Mouse (Mus musculus) E14TG2a.4 (cell line): ENCODE measurements around the gene Zdhhc18.
A peak's percentile ranks its signal among the peaks of the same experiment; 100 is the strongest.

Source experiments
- H3K27me3 ChIP-seq: 2 replicates; pipeline ENCODE4 v1.6.1; 2014; ENCODE audit warnings: low read length, control low read depth; ENCODE audit not compliant: insufficient read depth
- H3K36me3 ChIP-seq: 2 replicates; pipeline ENCODE4 v1.6.1; 2014; ENCODE audit warnings: low read length, control low read depth; ENCODE audit not compliant: insufficient read depth
- H3K4me1 ChIP-seq: replicated peaks from 2 replicates; pipeline ENCODE4 v1.6.1; 2014; ENCODE audit warnings: low read depth, low read length, control low read depth
- H3K4me3 ChIP-seq: replicated peaks from 2 replicates; pipeline ENCODE4 v1.5.1; 2014; ENCODE audit warnings: mild to moderate bottlenecking, low read length
- H3K9me3 ChIP-seq: 2 replicates; pipeline ENCODE4 v1.6.1; 2014; ENCODE audit warnings: low read length, control low read depth
- CTCF ChIP-seq: conservative IDR thresholded peaks from 2 replicates; pipeline ENCODE4 v1.5.1; 2014; ENCODE audit warnings: low read length
- NANOG ChIP-seq: IDR thresholded peaks from 2 replicates; pipeline ENCODE4 v1.6.1; 2014; ENCODE audit warnings: borderline replicate concordance, low read length, mixed read lengths
- POU5F1 ChIP-seq: IDR thresholded peaks from 2 replicates; pipeline ENCODE4 v1.6.1; 2014; ENCODE audit warnings: low read length, borderline replicate concordance

The Zdhhc18 gene

DNA sequence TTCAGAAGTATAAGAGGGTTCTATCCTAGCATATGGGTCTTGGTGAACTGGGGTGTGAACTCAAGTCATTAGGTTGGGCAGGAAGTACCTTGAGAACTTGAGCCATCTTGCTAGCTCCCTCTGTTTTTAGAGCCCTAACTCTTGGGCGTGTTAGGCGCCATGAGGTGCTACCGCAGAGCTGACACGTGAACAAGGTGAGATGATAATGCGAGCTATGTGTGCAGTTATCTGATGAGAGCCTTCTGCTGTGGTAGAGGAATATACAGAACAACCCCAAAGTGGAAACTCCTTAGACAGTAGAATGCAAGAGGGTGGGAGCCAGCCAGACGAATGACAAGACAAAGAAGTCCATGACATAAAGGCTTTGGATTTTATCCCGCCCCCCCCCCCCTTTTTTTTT is 27.3 kb upstream of the Zdhhc18 start:
- Histone ChIP-seq H3K36me3 (peaks cover 51% of the 10 kb centered on the region), H3K9me3 (no peaks in the 10 kb centered on the region), H3K4me1 (peaks cover 86% of the 10 kb centered on the region), H3K4me3 (no peak overlapping the region; the same call in 1 of the 2 replicates), H3K27me3 (no peaks in the 10 kb centered on the region)
- TF ChIP-seq NANOG (no peak), CTCF (no peak), POU5F1 (no peak)

DNA sequence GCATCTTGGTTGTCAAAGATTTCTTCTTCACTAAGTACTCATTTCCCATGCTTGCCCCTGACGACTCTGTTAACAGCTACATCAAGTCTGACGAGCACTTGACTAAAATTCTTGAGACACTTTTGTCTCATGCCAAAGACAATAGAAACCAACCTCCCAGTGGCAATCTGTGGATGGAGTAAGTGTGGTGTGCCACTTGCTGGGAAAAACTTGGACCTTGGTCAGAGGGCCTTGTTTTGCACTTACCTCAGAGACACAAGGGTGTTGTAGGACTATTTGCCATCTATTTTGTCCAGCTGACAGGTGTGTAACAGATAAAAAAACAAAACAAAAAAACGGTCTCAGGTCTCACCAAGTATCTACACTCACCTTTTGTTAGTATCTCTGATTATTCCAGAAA is 26.2 kb upstream of the Zdhhc18 start:
- H3K27me3 ChIP-seq, result no peaks in the 10 kb centered on the region
- no peaks in the 10 kb centered on the region for H3K9me3 ChIP-seq
- peak overlapping the region; percentile 41; the same call in 1 of the 2 replicates for H3K4me3 ChIP-seq
- TF ChIP-seq POU5F1, result no peak
- no peak for TF ChIP-seq CTCF
- TF ChIP-seq NANOG, result no peak
- peaks cover 40% of the 10 kb centered on the region for H3K36me3 ChIP-seq
- H3K4me1 ChIP-seq, result peaks cover 83% of the 10 kb centered on the region

DNA sequence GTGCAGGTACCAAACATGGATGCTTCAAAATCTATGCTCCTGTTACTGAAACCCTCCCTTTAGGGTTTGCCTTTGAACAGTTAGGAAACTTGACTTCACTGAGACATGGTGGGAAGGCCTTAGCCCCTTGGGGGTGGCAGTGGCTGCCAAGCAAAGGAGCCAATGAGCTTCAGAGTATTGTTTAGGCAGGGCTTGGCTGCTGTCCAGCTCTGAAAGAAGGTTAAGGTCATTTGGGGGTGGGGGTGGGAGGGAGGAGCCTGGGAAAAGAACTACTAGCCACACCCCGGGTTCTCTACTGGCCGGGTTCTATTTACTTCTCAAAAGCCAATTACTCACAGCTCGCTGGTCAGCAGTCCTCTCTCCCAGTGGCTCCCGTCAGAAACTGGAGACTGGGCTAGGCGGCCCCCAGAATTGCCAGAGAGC is 25.7 kb upstream of the Zdhhc18 start:
- peaks cover 82% of the 10 kb centered on the region for H3K4me1 ChIP-seq
- no peak for TF ChIP-seq POU5F1
- no peak for TF ChIP-seq CTCF
- no peak for TF ChIP-seq NANOG
- no peaks in the 10 kb centered on the region for H3K9me3 ChIP-seq
- no peaks in the 10 kb centered on the region for H3K27me3 ChIP-seq
- peaks cover 36% of the 10 kb centered on the region for H3K36me3 ChIP-seq
- H3K4me3 ChIP-seq, result peak overlapping the region; percentile 41

DNA sequence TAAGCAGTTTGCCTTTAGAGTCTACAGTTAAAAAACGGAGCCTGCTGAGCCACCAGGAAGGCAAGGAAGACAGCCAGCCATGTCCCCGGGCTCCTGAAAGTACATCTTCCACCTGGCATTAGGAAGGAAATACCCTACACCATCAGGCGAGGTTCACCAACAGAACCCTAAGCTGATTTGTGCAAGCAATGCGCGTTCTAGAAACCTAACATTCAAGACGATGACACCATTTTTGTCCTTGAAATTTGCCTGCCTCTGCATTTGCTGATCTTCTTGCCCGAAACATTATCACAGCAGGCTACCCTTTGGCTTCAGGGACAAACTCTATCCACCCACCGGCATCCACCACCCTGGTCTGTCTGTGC is 24.4 kb upstream of the Zdhhc18 start:
- no peaks in the 10 kb centered on the region for H3K27me3 ChIP-seq
- H3K4me1 ChIP-seq, result peaks cover 83% of the 10 kb centered on the region
- no peak overlapping the region; the same call in 1 of the 2 replicates for H3K4me3 ChIP-seq
- TF ChIP-seq CTCF, result no peak
- no peak for TF ChIP-seq POU5F1
- no peak for TF ChIP-seq NANOG
- no peaks in the 10 kb centered on the region for H3K9me3 ChIP-seq
- H3K36me3 ChIP-seq, result peaks cover 36% of the 10 kb centered on the region

DNA sequence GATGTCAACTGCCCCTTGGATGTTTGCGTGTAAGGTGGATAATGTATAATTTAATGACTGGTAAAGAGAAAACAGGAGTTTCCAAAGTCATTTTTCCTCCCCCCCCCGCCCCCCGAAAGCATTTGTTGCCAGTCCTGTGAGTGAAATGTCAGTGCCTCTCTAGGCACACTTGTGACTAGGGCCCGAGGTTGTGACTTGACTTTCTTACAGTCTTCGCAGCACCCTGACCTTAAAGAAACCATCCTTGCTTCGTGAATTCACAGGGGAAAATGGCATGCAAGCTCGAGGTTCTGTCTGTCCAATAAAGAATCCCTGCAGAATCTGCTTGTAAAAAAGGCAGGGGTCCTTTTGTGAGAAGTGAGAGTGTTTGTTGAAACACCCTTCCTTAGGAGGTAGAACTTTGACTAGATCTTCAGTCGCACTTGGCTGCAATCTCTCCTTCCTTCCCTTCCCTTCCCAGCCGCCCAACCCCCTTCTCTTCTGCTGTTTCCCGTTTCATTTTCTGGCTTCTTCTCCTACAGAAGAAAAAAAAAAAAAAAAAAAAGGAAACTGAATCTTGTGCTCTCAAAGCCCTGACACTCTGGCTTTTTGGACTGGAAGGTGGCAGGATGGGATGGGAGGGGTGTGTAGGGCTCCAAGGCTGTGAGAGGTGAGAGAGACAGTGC is 23.8 kb upstream of the Zdhhc18 start:
- Histone ChIP-seq H3K27me3 (no peaks in the 10 kb centered on the region), H3K36me3 (peaks cover 37% of the 10 kb centered on the region), H3K4me3 (no peak overlapping the region; the same call in 1 of the 2 replicates), H3K9me3 (no peaks in the 10 kb centered on the region), H3K4me1 (peaks cover 85% of the 10 kb centered on the region)
- TF ChIP-seq NANOG (no peak), CTCF (no peak)

DNA sequence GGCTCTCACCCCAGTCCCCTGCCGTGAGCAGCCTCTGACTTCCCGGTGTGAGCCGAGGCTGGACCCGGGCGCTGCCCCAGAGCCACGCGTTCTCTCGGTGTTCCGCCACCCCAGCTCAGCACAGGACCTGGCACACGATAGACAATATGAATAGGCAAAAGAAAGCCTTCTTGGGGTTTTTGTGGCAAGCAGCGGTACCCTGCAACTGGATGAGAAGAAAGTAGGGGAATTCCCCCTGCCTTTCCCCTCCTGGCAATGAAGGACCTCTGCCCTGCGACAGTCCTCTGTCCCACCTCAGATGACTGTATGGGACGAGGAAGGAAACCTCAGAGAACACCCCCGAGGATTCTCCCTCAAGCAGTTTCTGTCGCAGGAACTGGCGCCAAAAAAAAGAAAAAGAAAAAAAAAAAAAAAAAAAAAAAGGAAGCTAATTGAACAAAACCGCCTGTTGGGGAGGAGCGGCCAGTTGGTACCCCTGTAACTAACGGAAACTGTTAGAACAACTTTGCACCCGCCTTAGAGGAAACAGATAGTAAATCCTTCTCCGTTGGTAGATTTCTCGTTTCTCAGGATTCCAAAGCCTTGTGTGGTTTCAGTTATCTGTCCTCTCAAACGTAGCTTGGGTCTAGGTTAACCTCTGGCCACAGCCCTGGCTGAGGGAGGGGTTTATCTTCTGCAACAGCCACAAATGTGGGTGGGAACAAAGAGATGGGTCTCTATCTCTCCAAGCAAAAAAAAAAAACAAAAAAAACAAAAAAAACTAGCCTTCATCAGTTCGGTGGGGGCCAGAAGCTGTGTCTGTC is 23.1 kb upstream of the Zdhhc18 start:
- H3K4me1 ChIP-seq, result peaks cover 85% of the 10 kb centered on the region
- peak overlapping the region; percentile 95 for H3K4me3 ChIP-seq
- no peaks in the 10 kb centered on the region for H3K27me3 ChIP-seq
- peaks cover 37% of the 10 kb centered on the region for H3K36me3 ChIP-seq
- no peaks in the 10 kb centered on the region for H3K9me3 ChIP-seq
- TF ChIP-seq NANOG (no peak), POU5F1 (no peak), CTCF (no peak)

DNA sequence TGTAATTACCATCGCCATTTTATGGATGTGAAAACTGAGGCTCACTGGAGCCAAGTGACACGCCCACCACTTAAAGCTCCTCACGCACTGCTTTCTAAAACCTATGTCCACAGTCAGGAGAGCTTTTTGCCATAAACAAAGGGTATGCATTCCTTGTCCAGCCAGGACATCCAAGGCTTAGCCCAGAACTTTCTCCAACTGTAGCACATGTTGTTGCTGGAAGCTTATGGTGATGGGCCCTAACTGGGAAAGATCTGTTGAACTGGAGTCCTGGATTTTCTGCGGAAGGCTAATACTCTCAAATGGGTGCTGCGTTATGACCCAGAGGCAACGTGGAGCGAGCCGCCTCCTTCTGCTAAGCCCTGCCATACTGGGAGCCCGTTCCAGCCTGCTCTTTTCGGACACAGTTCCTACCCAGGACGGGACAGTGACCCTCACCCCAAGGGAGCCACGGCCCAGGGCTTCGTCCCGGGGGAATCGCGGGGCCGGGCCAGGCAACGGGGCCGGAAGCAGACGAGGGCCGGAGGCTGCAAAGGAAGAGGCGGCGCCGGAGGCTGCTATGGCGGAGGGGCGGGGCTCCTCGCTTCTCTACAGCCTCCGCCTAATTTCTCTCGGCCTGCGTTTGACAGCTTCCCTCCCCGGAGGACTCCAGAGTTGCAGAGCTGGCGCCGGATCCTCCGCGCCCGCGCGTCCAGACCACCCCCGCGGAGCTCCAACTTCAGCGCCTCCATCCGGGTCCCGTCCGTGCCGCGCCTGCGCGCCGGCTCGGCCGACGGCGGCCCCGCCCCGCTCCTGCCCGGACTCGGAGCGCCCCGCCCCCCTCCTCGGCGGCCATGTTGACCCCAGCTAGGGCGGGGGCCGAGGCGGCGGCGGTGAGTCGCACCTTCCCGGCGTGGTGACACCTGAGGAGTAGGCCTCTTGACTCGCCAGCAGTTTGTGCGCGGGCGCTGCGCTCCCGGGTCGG is 22.2 kb upstream of the Zdhhc18 start, which contains the start of gene Pigv:
Gene Pigv, minus strand, starts transcription at position 767 of the 964 bp plus-strand sequence.
- TF ChIP-seq NANOG (no peak), CTCF (no peak), POU5F1 (no peak)
- no peaks in the 10 kb centered on the region for H3K27me3 ChIP-seq
- peak within 1 kb of the TSS; percentile 95 for H3K4me3 ChIP-seq
- peaks cover 85% of the 10 kb centered on the region for H3K4me1 ChIP-seq
- H3K36me3 ChIP-seq, result peaks cover 38% of the 10 kb centered on the region
- no peaks in the 10 kb centered on the region for H3K9me3 ChIP-seq

DNA sequence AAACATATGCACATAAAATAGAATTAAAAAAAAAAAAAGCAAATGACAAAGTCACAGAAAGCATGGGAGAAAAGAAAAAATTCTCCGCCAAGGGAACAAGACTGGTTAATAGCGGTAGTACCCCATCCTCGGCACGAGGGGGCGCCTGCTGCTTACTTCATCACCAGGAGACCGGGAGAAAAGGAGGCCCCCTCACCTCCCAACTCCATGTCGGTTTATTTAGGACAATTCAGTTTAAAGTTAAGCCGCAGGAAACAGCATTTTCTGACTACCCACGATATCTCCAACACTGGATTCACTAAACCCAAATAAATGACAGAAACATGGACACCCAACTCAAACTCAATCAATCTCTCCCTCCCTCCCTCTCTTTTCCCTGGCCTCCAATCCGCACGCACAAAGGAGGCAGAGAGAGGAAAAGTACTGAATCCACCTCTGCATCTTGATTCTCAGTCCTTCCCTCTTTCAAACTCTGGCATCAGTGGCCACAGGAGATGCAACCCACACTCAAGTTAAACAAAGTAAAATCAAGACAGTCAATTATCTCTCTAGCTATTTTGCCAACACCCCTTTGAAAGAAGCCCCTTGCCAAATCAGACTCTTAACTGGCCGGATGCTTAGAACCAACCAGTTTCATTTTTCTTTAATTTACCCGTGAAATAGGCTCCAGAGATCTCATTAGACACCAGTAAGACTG is 21.4 kb upstream of the Zdhhc18 start:
- no peaks in the 10 kb centered on the region for H3K27me3 ChIP-seq
- H3K36me3 ChIP-seq, result peaks cover 41% of the 10 kb centered on the region
- TF ChIP-seq NANOG (no peak), CTCF (peak; percentile 71)
- H3K9me3 ChIP-seq, result no peaks in the 10 kb centered on the region
- H3K4me3 ChIP-seq, result peak overlapping the region; percentile 95
- peaks cover 83% of the 10 kb centered on the region for H3K4me1 ChIP-seq
